Mouse (Mus musculus): Measurements from ENCODE around the gene Gm609. TPM values are rescaled to one million over a fixed set of nuclear protein-coding genes. Genes with fewer than 3 reads are reported as not detected.

The Gm609 gene
- total RNA-seq, 2 experiments from 2014 or later = not detected

Other genes starting within 250 kb of the Gm609 start
- 100 to 1,000 TPM; 312 to 324 TPM for gene Cd200, start 83.9 kb downstream of the Gm609 start, total RNA-seq (2021)
- not detected for gene Gm17783, start 39.1 kb upstream of the Gm609 start, total RNA-seq (2021)
- gene Slc9c1, start 42.3 kb upstream of the Gm609 start, total RNA-seq (2021) = not detected
- not detected for gene Gcsam, start 117.4 kb upstream of the Gm609 start, total RNA-seq (2021)
- not detected for gene BC016579, start 161.1 kb upstream of the Gm609 start, total RNA-seq (2021)
- 1 to 10 TPM; 3.5 to 3.7 TPM for gene Tmprss7, start 200.7 kb upstream of the Gm609 start, total RNA-seq (2021)
- 100 to 1,000 TPM; 181 to 201 TPM for gene Tagln3, start 231.6 kb upstream of the Gm609 start, total RNA-seq (2021)
- gene Abhd10, start 250.0 kb upstream of the Gm609 start, total RNA-seq (2021) = 10 to 100 TPM; 19.8 to 24.8 TPM